Mouse (Mus musculus) fibroblast of lung, adult 2 months (primary cell): Measurements from ENCODE around the gene Zfpm1.

Experiments
- DNase-seq: peaks from one replicate; pipeline ENCODE4 v3.0.0-alpha.2; 2011; ENCODE audit warnings: low read depth

The Zfpm1 gene

DNA sequence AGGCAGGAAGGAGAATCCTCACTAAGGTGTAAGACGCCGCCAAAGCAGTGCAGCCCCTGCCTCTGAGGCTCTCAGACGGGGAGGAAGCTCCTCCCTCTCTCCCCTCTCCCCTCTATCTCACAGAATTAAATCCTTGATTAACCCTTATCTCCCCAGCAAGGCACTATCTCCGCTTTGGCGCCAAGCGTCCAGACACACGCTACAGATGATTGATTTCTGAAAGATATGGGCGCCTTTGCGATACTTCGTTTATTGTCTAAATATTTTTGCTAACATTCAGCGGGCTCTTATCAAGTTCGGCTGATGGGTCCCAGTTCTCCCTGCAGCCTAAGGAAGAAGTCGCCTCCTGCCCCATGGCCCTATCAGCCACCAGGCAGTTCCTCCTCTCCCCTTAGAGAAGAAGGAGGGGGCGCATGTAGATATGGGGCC lies 44.2 kb downstream of the Zfpm1 start:
- DNase-seq = no peak

GRCm38 (mm10) chr8:122329072-122329471 lies 47.1 kb downstream of the Zfpm1 start:
- DNase-seq = no peak

GRCm38 (mm10) chr8:122329553-122330239 lies 47.8 kb downstream of the Zfpm1 start:
- no peak for DNase-seq

DNA sequence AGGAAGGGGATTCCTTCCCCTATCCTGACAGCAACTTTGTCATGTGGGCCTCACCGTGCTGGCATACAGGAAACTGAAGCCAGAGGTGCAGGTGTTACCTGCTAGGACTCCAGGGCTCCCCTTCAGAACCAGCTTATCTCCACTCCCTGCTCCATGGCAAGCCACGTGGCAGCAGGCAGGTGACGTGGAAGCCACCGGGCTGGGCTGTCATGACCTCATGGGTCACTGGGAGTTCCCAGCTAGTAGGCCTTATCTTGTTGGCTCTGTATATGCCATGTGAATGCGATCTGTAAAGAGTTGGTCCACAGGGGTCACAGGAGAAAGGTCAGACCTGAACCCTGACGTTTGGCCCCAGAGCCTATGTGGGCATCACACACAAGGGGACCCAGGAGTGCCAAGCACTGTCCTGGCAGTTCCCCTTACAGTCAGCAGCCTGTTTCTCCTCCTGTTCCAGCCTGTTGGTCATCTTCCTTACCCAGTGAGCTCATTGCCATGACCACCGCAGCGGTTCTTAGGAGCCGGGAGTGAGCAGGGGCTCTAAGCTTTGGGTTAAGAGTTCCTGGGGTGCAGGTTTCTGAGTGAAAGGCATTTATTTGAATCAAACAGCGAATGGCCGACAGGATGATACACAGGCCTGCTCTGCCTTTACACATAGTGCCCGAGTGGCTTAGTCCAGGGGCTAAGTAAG lies 48.6 kb downstream of the Zfpm1 start:
- DNase-seq = no peak

GRCm38 (mm10) chr8:122331134-122331523 lies 49.2 kb downstream of the Zfpm1 start:
- DNase-seq = no peak

GRCm38 (mm10) chr8:122332753-122333506 lies 51.0 kb downstream of the Zfpm1 start:
- DNase-seq = no peak

DNA sequence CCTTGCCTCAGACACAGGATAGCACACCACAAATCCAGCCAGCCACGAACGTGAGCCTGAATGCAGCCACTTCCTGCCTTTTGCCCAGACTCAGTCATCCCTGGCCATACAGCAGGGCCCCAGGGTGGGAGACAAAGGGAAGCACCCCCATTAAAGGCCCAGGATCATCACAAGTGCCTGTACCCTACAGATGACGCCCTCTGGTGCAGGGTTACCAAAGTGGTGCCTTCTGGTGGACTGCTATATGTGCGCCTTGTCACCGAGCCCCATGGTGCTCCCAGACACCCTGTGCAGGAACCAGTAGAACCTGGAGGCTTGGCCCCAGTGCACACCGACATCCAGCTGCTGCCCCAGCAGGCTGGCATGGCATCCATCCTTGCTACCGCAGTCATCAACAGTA lies 51.6 kb downstream of the Zfpm1 start:
- DNase-seq = no peak

- no peak for DNase-seq
Observed at GRCm38 (mm10) chr8:122334791-122335490, 53.0 kb downstream of the Zfpm1 start.

DNA sequence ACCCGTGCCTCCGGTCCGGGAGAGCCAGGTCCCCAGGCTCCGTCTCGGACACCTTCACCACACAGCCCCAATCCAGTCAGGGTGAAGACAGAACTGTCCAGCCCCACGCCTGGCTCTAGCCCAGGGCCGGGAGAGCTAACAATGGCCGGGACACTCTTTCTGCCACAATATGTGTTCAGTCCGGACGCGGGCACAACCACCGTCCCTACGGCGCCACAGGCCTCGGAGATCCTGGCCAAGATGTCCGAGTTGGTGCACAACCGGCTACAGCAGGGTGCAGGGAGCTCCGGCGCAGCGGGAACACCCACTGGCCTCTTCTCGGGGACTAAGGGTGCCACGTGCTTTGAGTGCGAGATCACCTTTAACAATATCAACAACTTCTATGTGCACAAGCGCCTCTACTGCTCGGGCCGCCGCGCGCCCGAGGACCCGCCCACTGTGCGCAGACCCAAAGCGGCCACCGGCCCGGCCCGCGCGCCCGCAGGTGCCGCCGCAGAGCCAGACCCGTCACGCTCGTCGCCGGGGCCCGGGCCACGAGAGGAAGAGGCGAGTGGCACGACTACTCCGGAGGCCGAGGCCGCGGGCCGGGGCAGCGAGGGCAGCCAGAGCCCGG lies 53.8 kb downstream of the Zfpm1 start:
- no peak for DNase-seq

GRCm38 (mm10) chr8:122336251-122336910 lies 54.4 kb downstream of the Zfpm1 start:
- no peak for DNase-seq

GRCm38 (mm10) chr8:122338852-122339251 lies 56.9 kb downstream of the Zfpm1 start:
- no peak for DNase-seq

GRCm38 (mm10) chr8:122340761-122341160 lies 58.8 kb downstream of the Zfpm1 start:
- DNase-seq = no peak

DNA sequence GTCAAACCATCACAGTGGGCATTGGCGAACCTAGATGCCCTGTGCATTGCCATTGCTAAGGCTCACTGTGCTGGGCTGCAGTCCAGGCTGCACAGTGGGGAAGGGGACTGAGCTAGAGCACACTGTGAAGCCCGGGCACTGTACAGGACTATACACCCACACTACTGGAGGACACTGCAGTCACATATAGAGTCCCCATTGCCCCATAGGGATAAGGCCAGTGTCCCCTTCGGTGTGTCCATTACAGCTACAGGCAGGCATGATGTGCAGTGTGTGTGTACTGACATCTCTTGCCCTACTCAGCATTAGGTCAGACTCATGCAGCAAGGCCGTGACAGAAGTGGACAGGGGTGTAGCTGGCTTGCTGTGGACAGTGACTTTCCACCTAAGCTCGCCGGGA lies 59.8 kb downstream of the Zfpm1 start:
- DNase-seq = no peak

- DNase-seq = no peak
Observed at GRCm38 (mm10) chr8:122342362-122342761, 60.4 kb downstream of the Zfpm1 start.

GRCm38 (mm10) chr8:122342806-122343209 lies 60.9 kb downstream of the Zfpm1 start:
- DNase-seq = no peak

DNA sequence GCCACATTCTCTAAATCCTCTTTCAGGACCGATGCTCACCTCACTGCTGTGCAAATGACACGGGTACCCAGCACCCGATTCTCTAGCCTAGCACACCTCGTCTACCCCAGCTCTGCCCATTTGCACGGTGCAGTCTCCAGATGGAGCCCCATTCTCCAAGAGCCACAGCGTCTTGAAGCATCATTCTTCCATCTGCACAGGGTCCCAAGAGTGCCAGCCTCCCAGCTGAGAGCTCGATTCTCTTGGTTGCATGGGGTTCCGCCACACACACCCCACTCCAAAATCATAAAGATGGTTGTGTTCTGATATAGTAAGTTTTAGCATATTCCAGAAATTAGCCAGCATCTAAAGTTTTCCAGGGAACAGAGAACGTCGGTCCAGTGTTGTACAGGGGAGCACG lies 61.4 kb downstream of the Zfpm1 start:
- DNase-seq = no peak

DNA sequence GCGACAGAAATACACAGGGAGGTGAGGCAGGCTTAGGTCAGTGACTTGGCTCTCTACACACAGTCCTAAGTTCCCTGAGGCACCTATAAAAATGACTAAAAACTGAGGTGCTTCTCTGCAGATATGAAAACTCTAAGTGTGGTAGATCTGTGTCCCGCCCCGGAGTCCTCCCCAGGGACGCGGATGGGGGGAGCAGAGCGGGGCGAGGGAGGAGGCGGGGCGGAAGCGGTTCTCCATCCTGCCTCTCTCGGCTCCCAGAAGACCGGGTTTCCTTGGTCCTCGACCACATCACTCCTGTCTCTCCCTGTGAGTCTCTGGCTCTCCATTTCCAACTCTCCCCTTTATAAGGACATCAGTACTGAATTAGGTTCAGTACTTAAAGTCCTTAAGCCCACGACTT lies 61.8 kb downstream of the Zfpm1 start:
- no peak for DNase-seq

DNA sequence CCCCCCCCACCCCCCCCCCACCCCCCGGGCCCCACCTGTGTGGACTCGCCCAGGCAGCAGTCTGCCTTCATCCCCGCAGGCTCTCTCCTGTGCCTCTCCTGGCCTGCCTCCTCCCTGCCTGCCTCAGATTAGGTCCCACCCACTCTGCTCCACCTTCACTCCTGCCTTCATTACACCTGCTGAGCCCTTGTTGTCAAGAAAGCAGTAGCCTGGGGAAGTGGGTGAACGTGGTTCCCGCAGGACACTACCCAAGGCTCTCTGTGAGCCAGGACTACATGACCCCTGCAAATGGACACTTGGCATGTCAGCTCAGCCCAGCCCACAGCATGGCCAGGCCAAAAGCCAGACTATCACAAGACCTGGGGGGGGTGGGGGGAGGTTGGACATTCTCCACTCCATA lies 62.3 kb downstream of the Zfpm1 start:
- DNase-seq = no peak

GRCm38 (mm10) chr8:122345181-122346095 lies 63.5 kb downstream of the Zfpm1 start:
- no peak for DNase-seq

DNA sequence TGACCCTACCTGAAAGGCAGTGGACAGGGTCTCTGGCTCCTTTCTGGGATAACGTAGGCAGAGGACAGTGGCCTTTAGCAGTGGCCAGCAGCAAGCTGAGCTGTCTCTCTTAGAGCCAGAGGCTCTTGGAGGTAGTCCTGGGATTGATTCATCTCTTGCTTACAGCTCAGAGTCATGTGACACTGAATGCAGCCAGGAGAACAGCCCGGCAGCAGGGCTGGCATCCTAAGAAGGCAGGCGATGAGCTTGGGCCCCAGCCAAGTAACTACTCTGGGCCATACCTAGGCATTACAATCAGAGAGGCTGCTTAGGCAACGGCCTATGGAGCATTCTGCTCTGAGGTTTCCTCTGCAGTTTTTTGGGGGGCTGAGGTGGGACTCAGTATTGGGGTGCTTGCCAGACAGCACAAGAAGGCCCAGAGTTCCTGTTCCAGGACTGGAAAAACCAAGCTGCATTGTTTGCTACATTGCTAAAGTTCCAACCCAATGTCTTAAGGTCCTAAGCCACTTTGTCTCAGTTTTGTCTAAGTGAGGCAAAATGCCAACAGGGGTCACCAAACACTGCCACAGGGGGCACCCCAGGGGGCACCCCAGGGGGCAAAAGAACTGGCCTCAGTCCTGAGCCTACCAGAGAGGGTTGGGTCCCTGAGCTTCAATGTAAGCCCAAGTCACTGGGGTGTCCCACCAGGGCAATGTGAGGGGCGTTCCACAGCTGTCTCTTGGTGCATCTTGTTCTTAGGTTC lies 66.0 kb downstream of the Zfpm1 start:
- peak; percentile 82 for DNase-seq
